Mouse (Mus musculus) midbrain, postnatal 0 days (tissue): Measurements from ENCODE around the gene Arhgap33. TPM values are rescaled to one million over a fixed set of nuclear protein-coding genes. Genes with fewer than 3 reads are reported as not detected.
A peak's percentile ranks its signal among the peaks of the same experiment; 100 is the strongest.

Experiments used
- ATAC-seq: fragments of 200-750 bp; cut with Nextera tagmentation; 2 replicates; pipeline ENCODE4 v1.8.0; 2017; ENCODE audit warnings: moderate number of reproducible peaks, mild to moderate bottlenecking, moderate TSS enrichment, moderate library complexity; ENCODE audit not compliant: low FRiP score
- DNase-seq: peaks from one replicate; pipeline ENCODE4 v3.0.0-alpha.2; 2015; ENCODE audit warnings: low spot score
- H3K27ac ChIP-seq: fragments of 300-500 bp; sonication (generic); 2 replicates; pipeline ENCODE4 v1.5.1; 2014; ENCODE audit warnings: low read depth, mild to moderate bottlenecking, low read length, mixed read lengths
- H3K27me3 ChIP-seq: fragments of 300-500 bp; sonication (generic); 2 replicates; pipeline ENCODE4 v1.6.1; 2014; ENCODE audit warnings: low read length, control low read depth, mixed read lengths; ENCODE audit not compliant: insufficient read depth
- H3K36me3 ChIP-seq: fragments of 300-500 bp; sonication (generic); 2 replicates; pipeline ENCODE4 v1.6.1; 2014; ENCODE audit warnings: low read length, control low read depth, mixed read lengths; ENCODE audit not compliant: insufficient read depth
- H3K4me1 ChIP-seq: fragments of 300-500 bp; sonication (generic); 2 replicates; pipeline ENCODE4 v1.6.1; 2014; ENCODE audit warnings: mild to moderate bottlenecking, control low read depth, antibody characterized with exemption, low read length, mixed read lengths; ENCODE audit not compliant: insufficient read depth
- H3K4me2 ChIP-seq: fragments of 300-500 bp; sonication (generic); 2 replicates; pipeline ENCODE4 v1.6.1; 2014; ENCODE audit warnings: low read depth, mild to moderate bottlenecking, low read length, mixed read lengths; ENCODE audit not compliant: poor library complexity, severe bottlenecking
- H3K4me3 ChIP-seq: fragments of 300-500 bp; sonication (generic); 2 replicates; pipeline ENCODE4 v1.5.1; 2014; ENCODE audit warnings: low read depth, mild to moderate bottlenecking, low read length, moderate library complexity
- H3K9ac ChIP-seq: fragments of 300-500 bp; sonication (generic); replicated peaks from 2 replicates; pipeline ENCODE4 v1.6.1; 2014; ENCODE audit warnings: mild to moderate bottlenecking, low read length, moderate library complexity, mixed read lengths; ENCODE audit not compliant: poor library complexity, severe bottlenecking
- H3K9me3 ChIP-seq: fragments of 300-500 bp; sonication (generic); 2 replicates; pipeline ENCODE4 v1.6.1; 2016; ENCODE audit warnings: low read length, control low read depth
- CTCF ChIP-seq: IDR thresholded peaks from 2 replicates; pipeline ENCODE4 v1.5.1; 2016; ENCODE audit warnings: antibody characterized with exemption, mild to moderate bottlenecking
- WGBS: fragments of 180-500 bp; shearing (Covaris S2); extraction: QIAGEN DNeasy Blood & Tissue Kit; methylation state at CpG from one replicate; pipeline ENCODE4 v1.1.7; 2014; 5-methylcytosine and 5-hydroxymethylcytosine counted together
- polyA plus RNA-seq: library from polyadenylated mRNA; unstranded; fragments of >200 nt; fragmentation: Nextera tagmentation; extraction: Ambion mirVana; gene quantifications from 2 replicates; pipeline ENCODE4 v1.2.1, GENCODE M21; 2015
- total RNA-seq: library from RNA; depleted of rRNA; stranded (reverse); fragments of >200 nt; gene quantifications from 2 replicates; pipeline ENCODE4 v1.2.3, GENCODE M21; 2014

Gene Arhgap33
- total and polyA plus RNA-seq, 2 experiments from 2014 or later: 68.2 to 113 TPM

DNA sequence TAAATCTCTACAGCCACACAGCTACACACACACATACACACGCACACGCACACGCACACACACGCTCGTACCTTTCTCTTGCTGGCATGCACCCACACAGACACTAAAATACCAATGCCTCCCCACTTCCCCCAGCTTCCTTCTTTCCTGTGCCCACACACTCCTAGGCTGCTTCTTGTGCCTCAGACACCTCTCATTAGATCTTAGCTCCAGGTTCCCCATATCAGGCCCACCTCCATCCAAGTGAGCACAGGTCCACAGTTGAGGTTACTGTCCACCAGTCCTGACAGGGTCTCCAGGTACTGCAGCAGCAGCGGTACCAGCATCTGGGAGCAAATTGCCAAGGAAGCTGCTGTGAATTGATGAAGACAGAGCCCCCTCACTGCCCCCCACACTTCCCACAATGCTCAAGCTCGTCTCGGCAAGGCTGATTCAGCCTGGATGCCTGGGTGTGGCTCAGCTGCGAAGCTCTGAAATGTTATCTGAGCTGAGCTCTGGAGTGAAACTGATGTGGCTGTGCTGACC, 3.5 kb downstream of the Arhgap33 start:
- H3K36me3 ChIP-seq: peaks cover 56% of the 10 kb centered on the region
- 86% methylated on average over 9 of the region's 9 CpGs for WGBS

GRCm38 (mm10) chr7:30526981-30527380, 7.9 kb downstream of the Arhgap33 start:
- Histone ChIP-seq H3K4me1 (0 out of 2 replicates have a peak, but pooled peaks cover 1% of the 10 kb centered on the region), H3K27ac (no peak overlapping the region), H3K4me2 (no peak overlapping the region), H3K4me3 (no peak overlapping the region), H3K36me3 (peaks cover 89% of the 10 kb centered on the region), H3K9ac (no peak overlapping the region), H3K27me3 (no peaks in the 10 kb centered on the region), H3K9me3 (no peaks in the 10 kb centered on the region)
- WGBS: 81% methylated on average over 14 of the region's 14 CpGs
- TF ChIP-seq CTCF: no peak
- ATAC-seq: no peak
- no peak for DNase-seq

More for the DNA sequence above, 3.5 kb downstream of the Arhgap33 start:
- Histone ChIP-seq H3K4me1 (peaks cover 14% of the 10 kb centered on the region), H3K27ac (no peak overlapping the region), H3K4me2 (no peak overlapping the region), H3K9me3 (no peaks in the 10 kb centered on the region), H3K27me3 (no peaks in the 10 kb centered on the region), H3K9ac (0 out of 2 replicates have a peak overlapping the region, but pooled peaks have one; percentile 36), H3K4me3 (no peak overlapping the region)
- ATAC-seq: no peak
- TF ChIP-seq CTCF: no peak
- no peak for DNase-seq

GRCm38 (mm10) chr7:30526399-30526798, 8.5 kb downstream of the Arhgap33 start:
- Histone ChIP-seq H3K9me3 (no peaks in the 10 kb centered on the region), H3K4me1 (no peaks in the 10 kb centered on the region), H3K4me2 (no peak overlapping the region), H3K36me3 (peaks cover 83% of the 10 kb centered on the region), H3K9ac (no peak overlapping the region), H3K4me3 (no peak overlapping the region), H3K27me3 (no peaks in the 10 kb centered on the region), H3K27ac (no peak overlapping the region)
- DNase-seq (no peak), ATAC-seq (no peak)
- WGBS: 32% methylated on average over 17 of the region's 17 CpGs
- TF ChIP-seq CTCF: no peak

DNA sequence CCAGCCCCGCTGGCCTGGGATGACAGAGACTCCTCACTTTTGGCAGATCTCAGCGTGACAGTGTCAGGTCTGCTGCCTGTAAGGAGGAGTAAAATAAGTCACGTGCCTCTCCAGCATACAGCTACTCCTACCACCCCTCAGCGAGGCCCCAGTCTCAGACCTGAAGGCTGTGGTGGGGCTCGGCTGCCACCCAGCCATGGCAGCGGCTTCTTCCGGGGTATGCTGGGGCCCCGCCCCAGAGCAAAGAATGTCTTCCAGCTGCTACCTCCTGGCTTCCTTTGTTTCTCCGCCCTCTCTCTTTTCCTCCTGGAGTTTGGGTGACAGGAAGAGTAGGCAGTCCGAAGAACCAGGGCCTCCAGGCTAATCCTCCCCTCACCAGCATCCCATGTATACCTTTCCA, 8.9 kb downstream of the Arhgap33 start:
- no peak overlapping the region for H3K4me2 ChIP-seq
- 42% methylated on average over 10 of the region's 10 CpGs for WGBS

DNA sequence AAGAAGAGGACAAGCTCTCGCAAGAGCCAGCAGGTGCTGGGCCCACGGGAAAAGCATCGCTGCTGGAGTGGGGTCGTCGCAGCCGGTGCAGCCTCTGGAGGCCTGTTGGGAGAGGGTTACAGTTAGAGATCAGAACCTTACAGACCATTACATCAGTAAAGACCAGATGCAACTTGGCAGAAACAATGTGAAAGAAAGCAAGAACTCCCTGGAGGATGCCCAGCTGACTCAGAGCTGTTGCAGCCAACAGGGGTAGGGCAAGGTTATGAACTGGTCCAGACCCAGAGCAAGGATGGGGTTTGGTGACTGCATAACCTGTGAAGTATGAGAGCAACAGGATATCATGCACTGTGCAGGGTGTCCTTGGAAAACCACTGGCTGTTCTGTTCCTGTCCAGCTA, 10.4 kb downstream of the Arhgap33 start:
- H3K36me3 ChIP-seq: peaks cover 67% of the 10 kb centered on the region
- H3K27me3 ChIP-seq: no peaks in the 10 kb centered on the region
- ATAC-seq: no peak
- no peak overlapping the region for H3K4me2 ChIP-seq
- no peak overlapping the region for H3K4me3 ChIP-seq
- no peaks in the 10 kb centered on the region for H3K9me3 ChIP-seq
- H3K9ac ChIP-seq: no peak overlapping the region
- no peak for DNase-seq
- 80% methylated on average over 6 of the region's 6 CpGs for WGBS
- H3K27ac ChIP-seq: no peak overlapping the region
- no peaks in the 10 kb centered on the region for H3K4me1 ChIP-seq
- TF ChIP-seq CTCF: no peak

More for the DNA sequence above, 8.9 kb downstream of the Arhgap33 start:
- Histone ChIP-seq H3K4me1 (no peaks in the 10 kb centered on the region), H3K9me3 (no peaks in the 10 kb centered on the region), H3K36me3 (peaks cover 82% of the 10 kb centered on the region), H3K4me3 (no peak overlapping the region), H3K9ac (no peak overlapping the region), H3K27me3 (no peaks in the 10 kb centered on the region), H3K27ac (no peak overlapping the region)
- ATAC-seq: no peak
- no peak for DNase-seq
- no peak for TF ChIP-seq CTCF

DNA sequence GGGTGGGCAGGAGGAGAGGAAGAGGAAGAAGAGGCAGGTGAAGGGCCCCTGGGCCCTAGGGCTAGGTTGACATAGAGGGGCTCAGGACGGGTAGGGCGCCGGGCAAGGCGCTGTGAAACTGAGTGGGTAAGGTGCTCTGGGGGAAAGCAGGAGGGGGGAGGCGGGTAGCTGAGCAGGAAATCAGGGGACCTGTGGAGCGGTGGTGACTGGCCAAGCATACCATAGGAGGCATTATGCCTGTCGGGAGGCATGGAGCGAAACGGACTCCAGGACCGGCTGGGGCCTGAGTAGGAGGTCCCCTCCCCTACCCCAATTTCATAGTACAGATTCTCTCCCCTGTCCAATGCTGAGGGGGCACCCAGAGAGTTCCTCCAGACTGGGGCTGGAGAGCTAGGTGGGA, 12.0 kb downstream of the Arhgap33 start:
- DNase-seq: no peak
- peaks cover 51% of the 10 kb centered on the region for H3K36me3 ChIP-seq
- no peak for TF ChIP-seq CTCF
- no peak overlapping the region for H3K9ac ChIP-seq
- no peaks in the 10 kb centered on the region for H3K9me3 ChIP-seq
- no peaks in the 10 kb centered on the region for H3K27me3 ChIP-seq
- no peak overlapping the region for H3K27ac ChIP-seq
- 79% methylated on average over 10 of the region's 10 CpGs for whole genome bisulfite sequencing
- no peak overlapping the region for H3K4me2 ChIP-seq
- H3K4me3 ChIP-seq: no peak overlapping the region
- no peak for ATAC-seq
- H3K4me1 ChIP-seq: no peaks in the 10 kb centered on the region
